Mouse (Mus musculus) stomach, postnatal 0 days (tissue): ENCODE measurements around the gene Zhx3. TPM values are rescaled to one million over a fixed set of nuclear protein-coding genes. Genes with fewer than 3 reads are reported as not detected.
A peak's percentile ranks its signal among the peaks of the same experiment; 100 is the strongest.

ENCODE experiments used
- ATAC-seq: fragments of 200-750 bp; cut with Nextera tagmentation; 2 replicates; pipeline ENCODE4 v1.8.0; 2017; ENCODE audit not compliant: low FRiP score, low TSS enrichment
- DNase-seq: peaks from one replicate; pipeline ENCODE4 v3.0.0-alpha.2; 2016; ENCODE audit warnings: low spot score
- H3K27ac ChIP-seq: fragments of 300-500 bp; sonication (generic); replicated peaks from 2 replicates; pipeline ENCODE4 v1.5.1; 2014; ENCODE audit warnings: mild to moderate bottlenecking, control low read depth
- H3K27me3 ChIP-seq: fragments of 300-500 bp; sonication (generic); 2 replicates; pipeline ENCODE4 v1.6.1; 2014; ENCODE audit warnings: low read length; ENCODE audit not compliant: control insufficient read depth, insufficient read depth
- H3K36me3 ChIP-seq: fragments of 300-500 bp; sonication (generic); 2 replicates; pipeline ENCODE4 v1.6.1; 2014; ENCODE audit warnings: low read length, mixed read lengths; ENCODE audit not compliant: control insufficient read depth, insufficient read depth
- H3K4me1 ChIP-seq: fragments of 300-500 bp; sonication (generic); replicated peaks from 2 replicates; pipeline ENCODE4 v1.6.1; 2014; ENCODE audit warnings: antibody characterized with exemption; ENCODE audit not compliant: control insufficient read depth, insufficient read depth
- H3K4me2 ChIP-seq: fragments of 300-500 bp; sonication (generic); replicated peaks from 2 replicates; pipeline ENCODE4 v1.6.1; 2014; ENCODE audit warnings: low read depth, mild to moderate bottlenecking, control low read depth, moderate library complexity
- H3K4me3 ChIP-seq: fragments of 300-500 bp; sonication (generic); 2 replicates; pipeline ENCODE4 v1.5.1; 2014; ENCODE audit warnings: low read depth, low read length, control low read depth
- H3K9ac ChIP-seq: fragments of 300-500 bp; sonication (generic); 2 replicates; pipeline ENCODE4 v1.6.1; 2014; ENCODE audit warnings: mild to moderate bottlenecking, low read length, control low read depth, mixed read lengths
- H3K9me3 ChIP-seq: fragments of 300-500 bp; sonication (generic); 2 replicates; pipeline ENCODE4 v1.6.1; 2016; ENCODE audit warnings: low read length; ENCODE audit not compliant: control insufficient read depth
- CTCF ChIP-seq: IDR thresholded peaks from 2 replicates; pipeline ENCODE4 v1.5.1; 2016; ENCODE audit warnings: antibody characterized with exemption, low read depth, mild to moderate bottlenecking, moderate library complexity
- EP300 ChIP-seq: optimal IDR thresholded peaks from 2 replicates; pipeline ENCODE3; 2016; ENCODE audit warnings: antibody characterized with exemption
- WGBS: fragments of 180-500 bp; shearing (Covaris S2); extraction: QIAGEN DNeasy Blood & Tissue Kit; methylation state at CpG from one replicate; pipeline ENCODE4 v1.1.7; 2014; 5-methylcytosine and 5-hydroxymethylcytosine counted together
- polyA plus RNA-seq: library from polyadenylated mRNA; unstranded; fragments of >200 nt; fragmentation: Nextera tagmentation; extraction: Ambion mirVana; gene quantifications from 2 replicates; pipeline ENCODE4 v1.2.1, GENCODE M21; 2015

The Zhx3 gene
- polyA plus RNA-seq, 1 experiment from 2014 or later: 4.5 TPM

DNA sequence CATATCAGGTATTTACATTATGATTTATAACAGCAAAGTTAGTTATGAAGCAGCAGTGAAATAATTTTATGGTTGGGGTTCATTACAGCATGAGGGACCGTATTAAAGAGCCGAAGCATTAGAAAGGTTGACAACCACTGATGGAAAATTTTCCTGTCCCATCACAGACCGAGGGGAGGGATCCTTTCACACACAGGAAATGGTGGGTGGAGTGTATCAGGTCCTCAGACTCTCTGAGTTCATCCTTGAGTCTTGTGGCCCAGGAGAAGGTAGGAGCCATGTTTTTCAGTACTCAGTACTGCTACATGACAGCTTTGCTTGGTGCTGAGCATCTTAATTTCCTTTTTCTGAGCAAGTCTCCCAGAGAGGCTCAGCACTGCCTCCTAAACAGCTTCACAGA lies 109.0 kb downstream of the Zhx3 start:
- 81% methylated on average over 3 of the region's 3 CpGs for WGBS
- peaks cover 19% of the 10 kb centered on the region for H3K36me3 ChIP-seq

GRCm38 (mm10) chr2:160760433-160761184 lies 112.2 kb downstream of the Zhx3 start:
- Histone ChIP-seq H3K4me2 (no peak overlapping the region), H3K9me3 (no peaks in the 10 kb centered on the region), H3K27ac (no peak overlapping the region), H3K36me3 (peaks cover 39% of the 10 kb centered on the region), H3K4me1 (no peaks in the 10 kb centered on the region), H3K9ac (no peak overlapping the region), H3K27me3 (no peaks in the 10 kb centered on the region), H3K4me3 (no peak overlapping the region)
- ATAC-seq (no peak; the same call in 1 of the 2 replicates), DNase-seq (peak; percentile 50)
- 84% methylated on average over 9 of the region's 9 CpGs for WGBS
- TF ChIP-seq EP300 (no peak), CTCF (peak; percentile 82)

More for the DNA sequence above, 109.0 kb downstream of the Zhx3 start:
- H3K4me2 ChIP-seq: no peak overlapping the region
- no peak for ATAC-seq
- H3K27me3 ChIP-seq: no peaks in the 10 kb centered on the region
- no peak overlapping the region for H3K27ac ChIP-seq
- H3K4me1 ChIP-seq: no peaks in the 10 kb centered on the region
- no peak overlapping the region for H3K4me3 ChIP-seq
- no peaks in the 10 kb centered on the region for H3K9me3 ChIP-seq
- DNase-seq: no peak
- H3K9ac ChIP-seq: no peak overlapping the region
- no peak for TF ChIP-seq CTCF
- TF ChIP-seq EP300: no peak

DNA sequence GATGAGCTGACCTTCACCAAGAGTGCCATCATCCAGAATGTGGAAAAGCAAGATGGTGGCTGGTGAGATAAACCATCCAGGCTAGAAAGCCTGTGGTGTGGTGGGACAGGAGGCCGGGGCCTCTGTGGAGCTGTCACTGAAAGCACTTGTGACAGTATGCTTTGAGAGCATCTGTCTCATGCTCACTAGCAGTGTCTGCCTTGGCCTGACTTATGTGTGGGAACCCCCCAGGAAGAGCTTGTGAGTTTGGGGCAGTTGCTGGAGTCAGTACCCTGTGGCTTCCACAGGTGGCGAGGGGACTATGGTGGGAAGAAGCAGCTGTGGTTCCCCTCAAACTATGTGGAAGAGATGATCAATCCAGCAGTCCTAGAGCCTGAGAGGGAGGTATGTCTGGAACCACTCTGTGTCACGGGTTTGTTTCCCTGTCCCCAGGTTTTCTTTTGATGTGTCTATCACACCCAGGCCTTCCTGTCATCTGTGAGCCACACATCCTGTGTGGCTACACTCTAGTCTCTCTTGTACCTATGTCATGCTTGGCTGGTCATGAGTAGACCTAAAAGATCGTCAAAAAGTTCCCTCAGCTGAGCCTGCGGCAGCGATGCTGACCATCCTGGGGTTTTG lies 116.1 kb downstream of the Zhx3 start:
- Histone ChIP-seq H3K36me3 (peaks cover 54% of the 10 kb centered on the region), H3K27me3 (no peaks in the 10 kb centered on the region), H3K9me3 (no peaks in the 10 kb centered on the region), H3K4me1 (no peaks in the 10 kb centered on the region), H3K27ac (no peak overlapping the region), H3K9ac (no peak overlapping the region), H3K4me3 (no peak overlapping the region), H3K4me2 (no peak overlapping the region)
- TF ChIP-seq EP300 (no peak), CTCF (no peak)
- WGBS: 87% methylated on average over 6 of the region's 6 CpGs
- ATAC-seq: no peak
- DNase-seq: no peak

DNA sequence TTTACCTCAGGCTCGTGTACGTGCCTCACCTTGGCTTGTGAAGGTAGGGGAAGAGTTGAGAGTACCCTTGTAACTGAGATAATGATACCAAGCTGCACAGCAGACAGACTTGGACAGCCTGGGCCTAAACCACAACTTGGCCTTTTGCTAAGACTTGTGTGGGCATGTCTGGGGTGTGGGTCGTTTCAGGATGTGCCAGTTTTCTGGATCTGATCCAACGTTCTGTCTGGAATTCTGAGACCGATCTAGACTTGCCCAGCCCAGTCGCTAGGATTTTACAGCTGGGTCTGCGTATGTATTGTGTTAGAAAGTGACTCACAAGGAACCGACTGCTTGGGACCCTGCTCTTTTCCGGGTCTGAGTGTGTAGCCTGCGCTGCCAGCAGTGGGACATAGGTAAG lies 125.7 kb downstream of the Zhx3 start:
- H3K4me3 ChIP-seq: no peak overlapping the region
- H3K36me3 ChIP-seq: peaks cover 21% of the 10 kb centered on the region
- no peaks in the 10 kb centered on the region for H3K9me3 ChIP-seq
- no peak overlapping the region for H3K9ac ChIP-seq
- WGBS: 63% methylated on average over 10 of the region's 10 CpGs
- no peaks in the 10 kb centered on the region for H3K27me3 ChIP-seq
- H3K4me2 ChIP-seq: no peak overlapping the region
- H3K4me1 ChIP-seq: peaks cover 3% of the 10 kb centered on the region; the same call in 1 of the 2 replicates
- peak overlapping the region; percentile 49; the same call in 1 of the 2 replicates for H3K27ac ChIP-seq
- DNase-seq: no peak
- ATAC-seq: peak; percentile 36; the same call in 1 of the 2 replicates
- TF ChIP-seq EP300 (peak; percentile 61), CTCF (no peak)

DNA sequence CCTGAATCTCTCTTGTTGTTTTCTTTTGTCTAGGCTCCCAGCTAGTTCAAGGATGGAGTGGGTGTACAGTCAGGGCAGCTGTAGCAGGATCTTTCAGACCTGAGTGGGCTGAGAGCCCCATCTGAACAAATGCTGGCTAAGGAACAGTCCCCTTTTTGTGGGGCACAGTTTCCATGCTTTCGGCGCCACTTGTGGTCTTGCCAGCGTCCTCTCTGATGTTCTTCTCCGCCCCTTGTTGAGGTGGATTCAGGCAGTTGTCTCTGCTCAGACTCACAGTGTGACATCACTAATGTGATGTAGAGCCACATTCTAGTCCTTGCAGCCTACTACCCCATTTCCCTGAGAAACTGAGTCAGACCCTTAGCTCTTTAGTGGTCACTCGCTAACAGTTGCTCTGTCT lies 126.2 kb downstream of the Zhx3 start:
- no peak for TF ChIP-seq CTCF
- no peak for TF ChIP-seq EP300
- no peak overlapping the region for H3K4me2 ChIP-seq
- H3K27me3 ChIP-seq: no peaks in the 10 kb centered on the region
- peaks cover 4% of the 10 kb centered on the region; the same call in 1 of the 2 replicates for H3K4me1 ChIP-seq
- no peak overlapping the region for H3K9ac ChIP-seq
- DNase-seq (no peak), ATAC-seq (no peak)
- 0 out of 2 replicates have a peak overlapping the region, but pooled peaks have one; percentile 45 for H3K27ac ChIP-seq
- H3K4me3 ChIP-seq: no peak overlapping the region
- peaks cover 17% of the 10 kb centered on the region; the same call in 1 of the 2 replicates for H3K36me3 ChIP-seq
- H3K9me3 ChIP-seq: no peaks in the 10 kb centered on the region
- WGBS: 93% methylated on average over 5 of the region's 5 CpGs

DNA sequence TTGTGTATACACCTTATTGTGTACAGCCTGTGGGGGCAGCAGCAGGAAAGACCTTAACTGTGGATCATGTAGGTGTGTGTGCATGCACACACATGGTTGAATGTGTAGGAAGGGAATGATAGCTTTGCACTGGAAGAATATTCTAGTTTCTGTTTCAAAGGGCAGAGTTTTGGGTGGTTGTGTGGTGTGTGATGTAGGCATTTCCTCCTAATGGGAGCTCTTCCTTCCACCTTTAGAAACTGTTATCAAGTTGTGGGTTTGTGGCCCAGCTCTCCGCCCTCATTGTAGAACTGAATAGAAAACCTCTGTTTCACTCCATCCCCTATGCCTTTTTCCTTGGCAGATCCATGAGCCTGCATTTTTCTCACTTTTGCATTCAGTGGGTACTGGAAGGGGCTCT lies 127.3 kb downstream of the Zhx3 start:
- Histone ChIP-seq H3K9me3 (no peaks in the 10 kb centered on the region), H3K9ac (no peak overlapping the region), H3K27ac (no peak overlapping the region), H3K27me3 (no peaks in the 10 kb centered on the region), H3K4me2 (no peak overlapping the region), H3K4me1 (peaks cover 4% of the 10 kb centered on the region; the same call in 1 of the 2 replicates), H3K4me3 (no peak overlapping the region), H3K36me3 (peaks cover 8% of the 10 kb centered on the region; the same call in 1 of the 2 replicates)
- WGBS: 91% methylated on average over 1 of the region's 1 CpGs
- no peak for DNase-seq
- no peak for ATAC-seq
- TF ChIP-seq EP300: no peak
- TF ChIP-seq CTCF: no peak
